Mouse (Mus musculus): ENCODE measurements around the gene Phyhd1.

Gene Phyhd1

GRCm38 (mm10) chr2:30265767-30266253 is at the start of gene Phyhd1:
Phyhd1 (plus strand) TSS chr2:30266203.
- in situ Hi-C loops (cut with MboI, MseI): no loop called here

DNA sequence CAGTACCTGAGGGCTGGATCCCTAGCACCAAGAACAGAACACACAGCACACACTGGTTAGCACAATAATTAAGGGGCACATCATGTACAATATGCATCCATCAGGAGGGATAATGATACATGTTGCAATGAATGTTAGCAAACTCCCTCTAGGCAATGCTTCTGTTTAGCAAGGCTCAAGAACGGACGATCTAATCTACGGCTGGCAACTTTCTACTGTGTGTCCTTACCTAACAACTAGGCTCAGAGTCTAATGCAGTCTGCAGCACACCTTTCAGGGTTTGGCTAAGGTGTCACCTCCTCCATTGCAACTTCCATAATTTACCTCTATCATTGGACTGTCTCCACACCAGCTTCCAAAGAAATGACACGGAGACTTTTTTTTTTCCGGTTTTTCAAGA is 49.7 kb upstream of the Phyhd1 start:
- in situ Hi-C loops (cut with MboI, MseI): no loop called here

DNA sequence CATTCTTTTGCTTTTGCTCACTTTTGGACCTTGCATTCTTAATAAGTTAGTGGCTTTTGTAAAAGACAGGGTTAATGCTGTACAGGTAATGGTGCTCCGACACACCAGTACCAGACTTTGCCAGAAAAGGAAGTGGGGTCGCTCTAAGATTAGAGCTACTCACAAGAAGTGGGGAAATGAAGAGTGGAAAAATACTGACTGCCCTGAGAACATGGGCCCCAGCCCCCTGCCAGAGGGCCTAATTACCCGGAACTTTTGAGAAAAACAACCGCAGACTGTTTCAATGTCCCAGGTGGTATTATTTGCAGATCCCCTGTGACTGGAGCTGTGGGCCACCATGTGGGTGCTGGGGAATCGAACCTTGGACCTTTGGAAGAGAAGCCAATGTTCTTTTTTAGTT is 30.4 kb upstream of the Phyhd1 start:
- in situ Hi-C loops (cut with MboI, MseI): no loop called here

DNA sequence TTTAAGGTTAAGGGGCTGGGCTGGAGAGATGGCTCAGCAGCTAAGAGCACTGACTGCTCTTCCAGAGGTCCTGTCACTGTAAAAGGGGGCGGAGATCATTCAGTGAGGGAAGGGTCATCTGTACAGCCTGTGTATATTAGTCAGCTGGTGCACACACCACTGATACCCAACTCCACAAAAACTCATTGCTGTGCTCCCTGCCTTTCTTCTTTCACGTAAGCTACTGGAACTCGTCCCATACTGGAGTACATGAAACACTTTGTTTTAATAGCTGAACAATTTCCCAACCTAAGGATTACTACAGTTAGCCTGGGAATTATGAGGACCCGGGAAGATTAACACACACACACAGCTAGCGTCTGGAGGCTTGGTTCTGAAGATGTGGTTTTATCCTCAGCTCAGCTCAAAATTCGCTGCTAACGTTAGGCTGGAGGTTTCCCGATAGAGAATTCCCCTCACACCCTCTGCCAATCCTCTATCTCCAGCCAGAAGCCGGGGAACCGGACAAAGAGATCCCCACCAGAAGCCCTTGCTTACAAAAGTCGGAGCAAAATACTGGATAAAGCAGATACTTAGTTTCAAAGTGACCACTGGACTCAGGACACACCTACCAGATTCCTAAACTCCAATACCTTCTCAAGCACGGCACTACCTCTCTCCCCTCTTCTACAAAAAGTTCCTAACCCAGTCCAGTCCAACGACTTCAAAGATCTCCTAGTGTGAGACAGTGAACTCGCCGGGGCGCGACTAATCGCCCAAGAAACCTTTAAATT is 29.4 kb upstream of the Phyhd1 start:
- in situ Hi-C loops (cut with MboI, MseI): no loop called here

- in situ Hi-C loops (cut with MboI, MseI): no loop called here
Observed at GRCm38 (mm10) chr2:30237199-30237880, 28.7 kb upstream of the Phyhd1 start, which contains the start of gene Lrrc8a. Lrrc8a (plus strand) TSS chr2:30237715.

- in situ Hi-C loops (cut with MboI, MseI): no loop called here
Observed at GRCm38 (mm10) chr2:30237881-30238280, 28.1 kb upstream of the Phyhd1 start.

DNA sequence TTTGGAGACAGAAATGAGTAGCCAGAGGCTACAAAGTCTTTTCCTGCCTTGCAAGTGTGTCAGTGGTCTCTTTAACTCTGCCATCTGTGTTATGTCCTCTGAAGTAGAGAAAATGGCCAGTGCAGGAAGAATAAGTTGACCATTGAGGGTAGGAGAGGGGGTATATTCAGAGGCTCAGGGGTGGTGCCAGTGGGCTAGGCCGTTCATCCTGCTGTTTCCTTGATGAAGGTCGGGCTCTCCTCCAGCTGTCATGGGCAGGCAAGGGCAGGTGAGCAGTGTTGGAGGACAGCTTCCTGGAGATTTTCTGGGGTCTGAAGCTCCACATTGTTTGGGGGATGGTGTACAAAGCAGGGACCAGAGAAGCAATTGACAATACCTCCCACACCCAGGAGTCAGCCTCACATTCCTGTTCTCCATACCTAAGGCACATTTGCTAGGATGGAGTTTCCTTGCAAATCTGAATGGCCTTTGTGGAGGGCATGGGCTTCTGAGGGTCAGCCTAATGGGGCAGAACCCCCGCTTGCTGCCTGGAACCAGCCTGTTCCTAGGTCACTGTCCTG is 27.0 kb upstream of the Phyhd1 start:
- in situ Hi-C loops (cut with MboI, MseI): no loop called here

DNA sequence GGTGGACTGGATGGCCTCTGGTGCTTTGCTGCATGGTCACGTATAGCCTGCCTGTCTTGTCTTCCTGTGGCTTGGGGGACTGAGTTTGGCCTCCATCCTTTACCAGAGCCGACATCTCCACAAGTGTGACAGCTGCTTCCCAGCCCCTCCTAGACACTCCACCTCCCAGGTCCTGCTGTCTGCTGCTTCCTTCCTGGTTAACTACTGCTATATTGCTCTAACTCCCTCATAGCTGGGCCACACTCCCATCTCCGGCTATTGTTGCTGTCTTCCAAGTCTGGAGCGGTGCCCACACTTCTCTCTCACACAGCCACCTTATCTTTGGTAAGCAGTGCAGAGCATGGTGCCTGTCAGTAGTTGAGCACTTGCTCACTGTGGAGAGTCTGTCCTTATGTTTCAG is 26.2 kb upstream of the Phyhd1 start:
- in situ Hi-C loops (cut with MboI, MseI): loop anchor here in 1 of 2 experiments (10.0 kb wide), 1 partner anchor 1115 kb away; the partner anchor contains the start of gene Setx

GRCm38 (mm10) chr2:30240267-30240666 is 25.7 kb upstream of the Phyhd1 start, which contains the start of gene Gm28035:
Gm28035 (plus strand) TSS chr2:30240567.
- in situ Hi-C loops (cut with MboI, MseI): loop anchor here in 1 of 2 experiments (10.0 kb wide), 1 partner anchor 1115 kb away; the partner anchor contains the start of gene Setx

- in situ Hi-C loops (cut with MboI, MseI): loop anchor here in 1 of 2 experiments (10.0 kb wide), 1 partner anchor 1118 kb away; the partner anchor contains the start of gene Setx
Observed at GRCm38 (mm10) chr2:30242509-30242908, 23.5 kb upstream of the Phyhd1 start.

- in situ Hi-C loops (cut with MboI, MseI): loop anchor here in 1 of 2 experiments (10.0 kb wide), 1 partner anchor 1119 kb away; the partner anchor contains the start of gene Setx
Observed at GRCm38 (mm10) chr2:30243391-30243790, 22.6 kb upstream of the Phyhd1 start.

- in situ Hi-C loops (cut with MboI, MseI): loop anchor here in 1 of 2 experiments (5.0 to 10.0 kb wide), 2 partner anchors 52 to 1120 kb away; partner anchors contain the start of gene Setx
Observed at GRCm38 (mm10) chr2:30244595-30245178, 21.3 kb upstream of the Phyhd1 start.

- in situ Hi-C loops (cut with MboI, MseI): loop anchor here in 1 of 2 experiments (5.0 to 10.0 kb wide), 2 partner anchors 55 to 1122 kb away; partner anchors contain the start of gene Setx
Observed at GRCm38 (mm10) chr2:30247036-30247435, 19.0 kb upstream of the Phyhd1 start.

DNA sequence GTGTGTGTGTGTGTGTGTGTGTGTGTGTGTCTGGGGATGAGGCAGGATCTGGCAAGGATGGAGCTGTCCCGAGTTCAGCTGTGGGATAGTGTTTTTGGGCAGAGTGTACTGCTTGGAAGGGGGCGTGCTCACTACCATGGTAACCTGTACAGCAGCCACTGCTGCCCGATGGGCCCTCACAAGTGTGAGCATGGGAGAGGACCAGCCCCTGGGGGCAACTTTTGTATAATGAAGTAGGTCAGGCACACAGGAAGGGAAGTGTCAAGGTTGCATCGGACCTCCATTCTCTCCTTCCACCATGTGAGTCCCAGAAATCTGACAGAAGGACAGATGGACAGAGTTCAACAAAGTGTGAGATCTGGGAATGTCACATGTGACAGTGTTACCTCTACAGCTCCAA is 18.3 kb upstream of the Phyhd1 start:
- in situ Hi-C loops (cut with MboI, MseI): loop anchor here in 1 of 2 experiments (5.0 to 10.0 kb wide), 2 partner anchors 55 to 1123 kb away; partner anchors contain the start of gene Setx

GRCm38 (mm10) chr2:30249182-30249581 is 16.8 kb upstream of the Phyhd1 start:
- in situ Hi-C loops (cut with MboI, MseI): loop anchor here in 1 of 2 experiments (5.0 to 10.0 kb wide), 2 partner anchors 57 to 1124 kb away; partner anchors contain the start of gene Setx

- in situ Hi-C loops (cut with MboI, MseI): no loop called here
Observed at GRCm38 (mm10) chr2:30250166-30251128, 15.6 kb upstream of the Phyhd1 start.

- in situ Hi-C loops (cut with MboI, MseI): no loop called here
Observed at GRCm38 (mm10) chr2:30251417-30252104, 14.4 kb upstream of the Phyhd1 start.

- in situ Hi-C loops (cut with MboI, MseI): no loop called here
Observed at GRCm38 (mm10) chr2:30252521-30252920, 13.5 kb upstream of the Phyhd1 start.

DNA sequence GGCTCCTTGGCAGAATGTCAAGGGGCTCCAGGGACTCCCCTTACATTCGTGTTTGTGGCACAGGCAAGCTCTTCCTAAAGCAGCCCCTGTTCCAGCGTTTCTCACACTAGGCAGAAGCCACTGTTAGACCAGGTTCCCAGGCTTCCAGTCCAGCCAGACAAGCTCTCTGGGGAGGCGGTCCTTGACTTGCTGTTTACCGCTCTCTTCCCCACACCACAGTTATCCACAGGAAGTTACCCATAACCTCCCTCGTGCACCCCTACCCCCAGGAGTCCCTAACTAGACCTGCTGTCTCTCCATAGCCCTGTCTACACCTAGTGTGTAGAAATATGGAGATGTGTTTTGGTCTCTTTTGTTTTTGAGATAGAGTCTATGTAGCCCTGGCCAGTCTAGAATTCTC is 12.2 kb upstream of the Phyhd1 start:
- in situ Hi-C loops (cut with MboI, MseI): no loop called here
